Mouse (Mus musculus) kidney, postnatal 0 days (tissue): ENCODE results near the gene Prdm11. TPM values are rescaled to one million over a fixed set of nuclear protein-coding genes. Genes with fewer than 3 reads are reported as not detected.
A peak's percentile ranks its signal among the peaks of the same experiment; 100 is the strongest.

Experiments
- ATAC-seq: fragments of 200-750 bp; cut with Nextera tagmentation; replicated peaks from 2 replicates; pipeline ENCODE4 v1.8.0; 2017; ENCODE audit warnings: low read depth, moderate number of reproducible peaks, moderate TSS enrichment, moderate library complexity; ENCODE audit not compliant: low FRiP score
- DNase-seq: peaks from one replicate; pipeline ENCODE4 v3.0.0-alpha.2; 2016; ENCODE audit warnings: low spot score
- H3K27ac ChIP-seq: fragments of 300-500 bp; sonication (generic); 2 replicates; pipeline ENCODE4 v1.5.1; 2014; ENCODE audit warnings: mild to moderate bottlenecking
- H3K27me3 ChIP-seq: fragments of 300-500 bp; sonication (generic); 2 replicates; pipeline ENCODE4 v1.6.1; 2014; ENCODE audit warnings: low read length, mixed read lengths; ENCODE audit not compliant: insufficient read depth
- H3K36me3 ChIP-seq: fragments of 300-500 bp; sonication (generic); 2 replicates; pipeline ENCODE4 v1.6.1; 2014; ENCODE audit warnings: low read length, mixed read lengths; ENCODE audit not compliant: insufficient read depth
- H3K4me1 ChIP-seq: fragments of 300-500 bp; sonication (generic); replicated peaks from 2 replicates; pipeline ENCODE4 v1.6.1; 2014; ENCODE audit warnings: antibody characterized with exemption, low read length, mixed read lengths; ENCODE audit not compliant: insufficient read depth
- H3K4me2 ChIP-seq: fragments of 300-500 bp; sonication (generic); 2 replicates; pipeline ENCODE4 v1.6.1; 2014; ENCODE audit warnings: mild to moderate bottlenecking, low read length, moderate library complexity, mixed read lengths
- H3K4me3 ChIP-seq: fragments of 300-500 bp; sonication (generic); replicated peaks from 2 replicates; pipeline ENCODE4 v1.5.1; 2014; ENCODE audit warnings: low read depth, low read length
- H3K9ac ChIP-seq: fragments of 300-500 bp; sonication (generic); 2 replicates; pipeline ENCODE4 v1.6.1; 2014; ENCODE audit warnings: low read depth, low read length
- H3K9me3 ChIP-seq: fragments of 300-500 bp; sonication (generic); replicated peaks from 2 replicates; pipeline ENCODE4 v1.6.1; 2016; ENCODE audit warnings: low read length, inconsistent platforms, mixed read lengths
- CTCF ChIP-seq: IDR thresholded peaks from 2 replicates; pipeline ENCODE4 v1.5.1; 2016; ENCODE audit warnings: antibody characterized with exemption, low read depth, mild to moderate bottlenecking, moderate library complexity
- WGBS: fragments of 180-500 bp; shearing (Covaris S2); extraction: QIAGEN DNeasy Blood & Tissue Kit; methylation state at CpG from one replicate; pipeline ENCODE4 v1.1.7; 2014; 5-methylcytosine and 5-hydroxymethylcytosine counted together
- polyA plus RNA-seq: library from polyadenylated mRNA; unstranded; fragments of >200 nt; fragmentation: Nextera tagmentation; extraction: Ambion mirVana; gene quantifications from 2 replicates; pipeline ENCODE4 v1.2.1, GENCODE M21; 2015

Prdm11 gene
- polyA plus RNA-seq, 1 experiment from 2014 or later = 4.9 TPM

DNA sequence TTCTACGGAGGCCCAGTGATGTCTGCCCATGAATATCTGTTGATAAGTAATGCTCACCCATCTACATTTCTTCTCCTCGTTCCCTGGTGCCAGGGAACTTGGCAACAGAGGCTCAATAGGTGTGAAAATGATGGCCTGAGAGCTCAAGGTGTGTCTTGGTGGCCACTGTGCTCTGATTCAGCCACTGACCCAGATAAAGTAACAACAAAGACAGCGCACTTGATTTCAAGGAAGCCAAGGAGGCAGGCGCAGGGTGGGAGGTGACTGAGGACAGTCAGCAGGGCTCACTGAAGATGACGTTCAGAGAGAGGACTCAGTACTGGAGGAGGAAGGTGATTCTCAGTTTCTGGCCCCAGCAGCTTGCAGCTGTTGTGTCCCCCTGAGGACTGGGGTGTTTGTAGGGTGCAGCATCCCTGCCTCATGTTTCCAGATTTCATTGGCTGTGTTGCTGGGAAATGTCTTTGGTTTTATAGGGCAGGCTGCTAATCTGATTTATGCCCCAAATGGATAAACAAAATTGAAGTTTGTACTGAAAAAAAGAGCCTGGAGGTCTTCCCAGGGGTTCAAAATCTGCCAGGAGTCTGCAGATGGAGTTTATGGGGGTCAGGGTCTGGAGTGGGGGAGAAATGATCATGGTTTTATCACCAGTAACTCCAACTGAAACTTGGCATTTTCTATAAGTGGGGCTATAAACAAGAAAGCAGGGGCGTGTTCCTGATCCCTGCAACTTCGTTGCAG lies 128.4 kb downstream of the Prdm11 start:
- H3K36me3 ChIP-seq = no peaks in the 10 kb centered on the region
- ATAC-seq (no peak), DNase-seq (peak; percentile 80)
- no peak for TF ChIP-seq CTCF
- H3K4me3 ChIP-seq = no peak overlapping the region
- H3K9me3 ChIP-seq = no peaks in the 10 kb centered on the region
- H3K27me3 ChIP-seq = peaks cover 9% of the 10 kb centered on the region
- H3K4me1 ChIP-seq = peaks cover 18% of the 10 kb centered on the region
- H3K9ac ChIP-seq = no peak overlapping the region
- H3K27ac ChIP-seq = 0 out of 2 replicates have a peak overlapping the region, but pooled peaks have one; percentile 5
- no peak overlapping the region for H3K4me2 ChIP-seq
- WGBS = 23% methylated on average over 7 of the region's 7 CpGs

DNA sequence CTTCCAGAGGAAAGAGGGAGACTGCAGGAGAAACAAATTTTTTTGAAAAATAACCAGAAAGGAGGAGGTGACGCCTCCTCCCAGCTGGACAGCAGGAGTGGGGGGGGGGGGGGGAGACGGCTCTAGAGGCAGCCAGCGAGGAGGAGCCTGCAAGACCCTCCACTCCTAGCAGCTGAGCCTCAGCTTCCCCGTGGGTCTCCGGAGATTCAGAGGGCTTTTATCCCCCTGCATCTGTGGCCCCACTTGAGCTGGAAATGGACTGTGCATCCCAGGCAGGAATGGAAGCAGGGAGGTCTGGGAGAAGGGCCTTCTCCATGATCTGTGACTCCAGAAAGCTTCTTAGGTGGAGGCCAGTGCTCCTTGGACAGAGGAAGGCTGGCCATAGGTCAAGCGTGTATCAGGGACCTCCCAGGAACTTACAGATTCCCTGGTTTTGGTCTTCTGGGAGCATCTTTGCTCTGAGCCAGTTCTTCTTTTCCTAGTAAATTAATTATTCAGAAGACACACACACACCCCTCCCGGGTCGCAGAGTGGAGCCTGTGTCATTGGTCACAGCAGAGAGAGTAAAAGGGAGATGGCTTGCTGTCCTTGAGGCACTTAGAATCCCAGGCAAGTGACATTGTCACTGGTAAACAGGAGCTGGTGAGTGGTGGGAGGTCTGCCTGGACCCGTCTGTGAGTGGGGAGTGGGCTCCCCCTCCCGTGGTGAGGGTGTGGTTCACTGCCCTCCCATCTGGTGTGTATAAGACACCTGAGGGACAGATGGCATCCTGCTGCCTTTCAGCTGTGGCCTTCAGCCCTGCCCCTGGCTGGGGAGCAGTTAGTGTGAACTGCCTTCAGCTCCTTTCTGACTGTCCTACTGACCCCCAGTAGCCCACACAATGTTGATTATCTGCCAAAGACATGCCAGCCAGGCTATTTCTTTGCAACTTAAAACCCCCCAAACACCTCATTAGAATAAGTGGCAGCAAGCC lies 130.0 kb downstream of the Prdm11 start:
- Histone ChIP-seq H3K27me3 (peaks cover 9% of the 10 kb centered on the region), H3K4me1 (peaks cover 18% of the 10 kb centered on the region), H3K4me2 (peak overlapping the region; percentile 71), H3K4me3 (peak overlapping the region; percentile 40), H3K36me3 (no peaks in the 10 kb centered on the region), H3K27ac (no peak overlapping the region), H3K9me3 (no peaks in the 10 kb centered on the region), H3K9ac (peak overlapping the region; percentile 45; the same call in 1 of the 2 replicates)
- ATAC-seq (no peak), DNase-seq (no peak)
- WGBS = 15% methylated on average over 8 of the region's 10 CpGs
- TF ChIP-seq CTCF = no peak

Other genes starting within 250 kb of the Prdm11 start
- gene Syt13, start 131.1 kb downstream of the Prdm11 start, polyA plus RNA-seq = 4.0 and 4.7 TPM in 2 replicates
- gene Trp53i11, start 141.4 kb upstream of the Prdm11 start, polyA plus RNA-seq = 24.9 and 28.3 TPM in 2 replicates